Mouse (Mus musculus) activated CD4-positive, CD25-positive, alpha-beta regulatory T cell, adult 4 months (primary cell): ENCODE results near the gene Arhgef17. TPM values are rescaled to one million over a fixed set of nuclear protein-coding genes. Genes with fewer than 3 reads are reported as not detected.

ENCODE experiments used
- ATAC-seq: one replicate; pipeline ENCODE4 v1.8.0; 2017
- polyA plus RNA-seq, 2 experiments: library from polyadenylated mRNA; unstranded; fragments of 100-300 nt; shearing (Covaris generic); gene quantifications; one replicate each; pipeline ENCODE4 v1.2.1; 2017

The Arhgef17 gene
- polyA plus RNA-seq, 2 experiments from 2014 or later = 0.42 TPM; not detected in 1

GRCm38 (mm10) chr7:100844385-100845025 lies 87.4 kb downstream of the Arhgef17 start:
- no peak for ATAC-seq

- no peak for ATAC-seq
These were observed 88.0 kb downstream of the Arhgef17 start for GRCm38 (mm10) chr7:100843866-100844265.

- ATAC-seq = no peak
These were observed 89.7 kb downstream of the Arhgef17 start for GRCm38 (mm10) chr7:100842175-100842574.

- ATAC-seq = no peak
These were observed 90.3 kb downstream of the Arhgef17 start for GRCm38 (mm10) chr7:100841608-100842007.

- ATAC-seq = no peak
These were observed 91.0 kb downstream of the Arhgef17 start for GRCm38 (mm10) chr7:100840906-100841305.

GRCm38 (mm10) chr7:100839632-100840402 lies 92.1 kb downstream of the Arhgef17 start:
- ATAC-seq = no peak

- ATAC-seq = no peak
These were observed 94.2 kb downstream of the Arhgef17 start for GRCm38 (mm10) chr7:100837701-100838100.

- ATAC-seq = no peak
These were observed 95.2 kb downstream of the Arhgef17 start for GRCm38 (mm10) chr7:100836657-100837056.

- no peak for ATAC-seq
These were observed 96.2 kb downstream of the Arhgef17 start for GRCm38 (mm10) chr7:100835711-100836110.

GRCm38 (mm10) chr7:100835168-100835567 lies 96.7 kb downstream of the Arhgef17 start:
- ATAC-seq = no peak

- ATAC-seq = no peak
These were observed 98.0 kb downstream of the Arhgef17 start for GRCm38 (mm10) chr7:100833859-100834258.

GRCm38 (mm10) chr7:100828549-100828948 lies 103.4 kb downstream of the Arhgef17 start:
- ATAC-seq = no peak

GRCm38 (mm10) chr7:100824661-100825060 lies 107.2 kb downstream of the Arhgef17 start:
- ATAC-seq = no peak

Other genes starting within 250 kb of the Arhgef17 start
- 10 to 100 TPM; 17.3 to 18.0 TPM for gene Fam168a, start 225.5 kb downstream of the Arhgef17 start, polyA plus RNA-seq
- 10 to 100 TPM; 14.5 to 16.3 TPM for gene Relt, start 68.7 kb downstream of the Arhgef17 start, polyA plus RNA-seq
- under 1 TPM in 1 of 2 experiments, not detected in 1; 0.32 TPM for gene P2ry6, start 42.5 kb upstream of the Arhgef17 start, polyA plus RNA-seq
- gene P2ry2, start 80.8 kb upstream of the Arhgef17 start, polyA plus RNA-seq = under 1 TPM in 1 of 2 experiments, not detected in 1; 0.23 TPM
- 10 to 100 TPM; 31.3 to 40.6 TPM for gene Fchsd2, start 160.8 kb upstream of the Arhgef17 start, polyA plus RNA-seq